Mouse (Mus musculus) megakaryocyte, embryonic 14.5 days (primary cell): ENCODE measurements around the gene Gm20388.

ENCODE experiments used
- FLI1 ChIP-seq: IDR thresholded peaks from 2 replicates; pipeline ENCODE4 v1.6.1; 2012; ENCODE audit warnings: low read length, inconsistent platforms, mixed read lengths
- GATA1 ChIP-seq: IDR thresholded peaks from 3 replicates; pipeline ENCODE4 v1.6.1; 2012; ENCODE audit warnings: mixed read lengths, low read length, inconsistent platforms, borderline replicate concordance

DNA sequence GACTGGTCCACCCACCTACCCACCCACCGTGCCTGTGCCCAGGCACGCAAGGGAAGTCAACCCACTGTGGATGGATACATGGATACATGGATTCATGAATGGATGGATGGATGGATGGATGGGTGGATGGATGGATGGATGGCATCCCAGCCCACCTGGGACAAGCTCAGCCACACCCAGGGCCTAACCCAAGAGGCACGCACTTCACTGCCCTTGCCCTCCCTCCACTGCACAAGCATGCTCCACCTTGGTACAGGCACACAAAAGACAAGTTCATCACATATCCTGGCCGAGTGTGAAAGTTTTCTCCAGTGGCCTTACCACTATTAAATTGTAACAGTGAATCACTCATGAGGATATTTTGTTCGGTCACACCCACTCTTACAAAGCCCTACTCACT, 3713.6 kb downstream of the Gm20388 start:
- TF ChIP-seq GATA1 (no peak), FLI1 (no peak)
